Mouse (Mus musculus) neural tube, embryonic 13.5 days (tissue): Measurements from ENCODE around the gene Rcbtb2. TPM values are rescaled to one million over a fixed set of nuclear protein-coding genes. Genes with fewer than 3 reads are reported as not detected.

Experiments used
- ATAC-seq: fragments of 200-750 bp; cut with Nextera tagmentation; 2 replicates; pipeline ENCODE4 v1.8.0; 2017; ENCODE audit warnings: low read depth, mild to moderate bottlenecking, moderate TSS enrichment, moderate library complexity
- H3K27ac ChIP-seq: fragments of 300-500 bp; sonication (generic); replicated peaks from 2 replicates; pipeline ENCODE4 v1.5.1; 2015; ENCODE audit warnings: moderate library complexity, mild to moderate bottlenecking, inconsistent platforms
- H3K27me3 ChIP-seq: fragments of 300-500 bp; sonication (generic); 2 replicates; pipeline ENCODE4 v1.6.1; 2015; ENCODE audit warnings: mild to moderate bottlenecking, inconsistent platforms
- H3K36me3 ChIP-seq: fragments of 300-500 bp; sonication (generic); 2 replicates; pipeline ENCODE4 v1.6.1; 2015; ENCODE audit warnings: mild to moderate bottlenecking, inconsistent platforms
- H3K4me1 ChIP-seq: fragments of 300-500 bp; sonication (generic); replicated peaks from 2 replicates; pipeline ENCODE4 v1.6.1; 2015; ENCODE audit warnings: inconsistent platforms
- H3K4me2 ChIP-seq: fragments of 300-500 bp; sonication (generic); 2 replicates; pipeline ENCODE4 v1.6.1; 2015; ENCODE audit warnings: inconsistent platforms, mild to moderate bottlenecking, moderate library complexity
- H3K4me3 ChIP-seq: fragments of 300-500 bp; sonication (generic); 2 replicates; pipeline ENCODE4 v1.5.1; 2015; ENCODE audit warnings: mild to moderate bottlenecking, inconsistent platforms
- H3K9ac ChIP-seq: fragments of 300-500 bp; sonication (generic); 2 replicates; pipeline ENCODE4 v1.6.1; 2015; ENCODE audit warnings: moderate library complexity, mild to moderate bottlenecking, inconsistent platforms
- H3K9me3 ChIP-seq: fragments of 300-500 bp; sonication (generic); 2 replicates; pipeline ENCODE4 v1.6.1; 2016; ENCODE audit warnings: inconsistent platforms
- WGBS: fragments of 180-500 bp; shearing (Covaris S2); methylation state at CpG from one replicate; pipeline ENCODE4 v1.1.7; 2015; 5-methylcytosine and 5-hydroxymethylcytosine counted together
- polyA plus RNA-seq: library from polyadenylated mRNA; unstranded; fragments of >200 nt; fragmentation: Nextera tagmentation; extraction: Ambion mirVana; gene quantifications from 2 replicates; pipeline ENCODE4 v1.2.1, GENCODE M21; 2015

Rcbtb2 gene
- polyA plus RNA-seq, 1 experiment from 2014 or later: 81.2 TPM

DNA sequence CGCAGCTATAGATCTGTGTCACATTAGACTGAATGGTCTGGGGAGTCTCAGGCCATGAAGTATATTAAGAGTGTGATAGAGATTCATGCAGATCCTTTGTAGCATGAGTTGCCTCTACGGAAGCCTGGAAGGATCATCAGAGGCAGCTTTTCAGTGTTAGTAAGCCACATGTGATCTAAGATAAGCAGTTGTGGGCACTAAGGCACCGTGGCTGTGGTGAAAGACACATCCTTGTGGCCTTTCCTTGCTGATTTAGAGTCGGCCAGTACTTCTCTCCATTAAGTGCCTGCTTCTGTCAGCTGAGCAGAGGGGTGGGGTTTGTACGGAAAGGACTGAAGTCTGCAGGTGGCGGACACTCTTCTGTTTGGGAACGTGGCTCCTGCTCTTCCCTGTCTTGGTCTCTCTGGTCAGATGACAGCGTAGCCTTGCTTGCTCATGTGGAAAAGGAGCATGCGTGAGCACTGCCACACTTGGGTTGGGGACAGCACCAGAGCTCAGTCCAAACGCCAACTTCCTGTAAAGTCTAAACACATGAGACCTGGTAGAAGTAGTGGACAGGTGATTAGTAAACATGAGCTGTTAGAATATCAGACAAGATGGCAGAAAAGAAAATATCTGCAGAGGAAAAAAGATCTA is 40.6 kb downstream of the Rcbtb2 start:
- Histone ChIP-seq H3K27ac (no peak overlapping the region), H3K36me3 (peaks cover 71% of the 10 kb centered on the region), H3K9me3 (no peaks in the 10 kb centered on the region), H3K4me1 (no peaks in the 10 kb centered on the region), H3K27me3 (no peaks in the 10 kb centered on the region), H3K4me2 (no peak overlapping the region), H3K9ac (no peak overlapping the region), H3K4me3 (no peak overlapping the region)
- WGBS: 94% methylated on average over 10 of the region's 10 CpGs
- ATAC-seq: no peak

DNA sequence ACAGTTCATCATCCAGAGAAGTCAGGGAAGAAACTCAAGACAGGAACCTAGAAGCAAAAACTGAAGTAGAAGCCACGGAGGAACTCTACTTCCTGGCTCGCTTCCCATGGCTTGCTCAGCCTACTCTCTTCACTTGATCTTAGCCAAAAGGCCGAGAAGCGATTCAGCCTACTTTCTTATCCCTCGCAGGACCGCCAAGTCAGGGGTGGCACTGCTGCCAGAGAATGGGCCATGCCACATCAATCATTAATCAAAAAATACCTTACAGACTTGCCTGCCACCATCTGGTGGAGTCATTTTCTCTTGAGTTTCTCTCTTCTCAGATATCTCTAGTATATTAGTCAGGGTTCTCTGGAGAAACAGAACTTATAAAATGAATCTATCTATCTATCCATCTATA is 42.3 kb downstream of the Rcbtb2 start:
- WGBS: 95% methylated on average over 6 of the region's 6 CpGs
- Histone ChIP-seq H3K4me2 (no peak overlapping the region), H3K4me3 (no peak overlapping the region), H3K9me3 (no peaks in the 10 kb centered on the region), H3K36me3 (peaks cover 71% of the 10 kb centered on the region), H3K27me3 (no peaks in the 10 kb centered on the region), H3K27ac (no peak overlapping the region), H3K4me1 (no peaks in the 10 kb centered on the region), H3K9ac (no peak overlapping the region)
- ATAC-seq: no peak

DNA sequence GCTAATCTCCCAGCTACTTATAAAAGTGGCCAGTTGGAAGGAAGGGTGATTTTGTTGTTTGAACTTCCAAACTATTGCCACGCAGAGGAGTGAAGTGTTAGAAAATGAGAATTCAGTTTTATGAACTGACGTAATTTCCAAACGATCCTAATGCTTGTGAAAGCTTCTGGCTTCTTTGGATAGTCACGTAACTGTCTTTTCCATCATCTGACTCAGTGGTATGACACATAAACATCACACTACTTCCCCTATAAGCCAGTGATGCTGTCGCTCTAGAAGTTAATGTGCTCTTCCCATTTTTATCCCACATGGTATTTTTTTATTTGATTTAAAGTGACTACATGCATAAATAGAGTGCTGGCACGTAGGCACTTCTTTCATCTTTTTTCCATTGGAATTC is 45.8 kb downstream of the Rcbtb2 start:
- no peaks in the 10 kb centered on the region for H3K27me3 ChIP-seq
- H3K9ac ChIP-seq: no peak overlapping the region
- H3K4me1 ChIP-seq: no peaks in the 10 kb centered on the region
- peaks cover 82% of the 10 kb centered on the region for H3K36me3 ChIP-seq
- no peak overlapping the region for H3K4me2 ChIP-seq
- no peak overlapping the region for H3K4me3 ChIP-seq
- 94% methylated on average over 6 of the region's 6 CpGs for WGBS
- no peak overlapping the region for H3K27ac ChIP-seq
- no peak for ATAC-seq
- H3K9me3 ChIP-seq: no peaks in the 10 kb centered on the region

DNA sequence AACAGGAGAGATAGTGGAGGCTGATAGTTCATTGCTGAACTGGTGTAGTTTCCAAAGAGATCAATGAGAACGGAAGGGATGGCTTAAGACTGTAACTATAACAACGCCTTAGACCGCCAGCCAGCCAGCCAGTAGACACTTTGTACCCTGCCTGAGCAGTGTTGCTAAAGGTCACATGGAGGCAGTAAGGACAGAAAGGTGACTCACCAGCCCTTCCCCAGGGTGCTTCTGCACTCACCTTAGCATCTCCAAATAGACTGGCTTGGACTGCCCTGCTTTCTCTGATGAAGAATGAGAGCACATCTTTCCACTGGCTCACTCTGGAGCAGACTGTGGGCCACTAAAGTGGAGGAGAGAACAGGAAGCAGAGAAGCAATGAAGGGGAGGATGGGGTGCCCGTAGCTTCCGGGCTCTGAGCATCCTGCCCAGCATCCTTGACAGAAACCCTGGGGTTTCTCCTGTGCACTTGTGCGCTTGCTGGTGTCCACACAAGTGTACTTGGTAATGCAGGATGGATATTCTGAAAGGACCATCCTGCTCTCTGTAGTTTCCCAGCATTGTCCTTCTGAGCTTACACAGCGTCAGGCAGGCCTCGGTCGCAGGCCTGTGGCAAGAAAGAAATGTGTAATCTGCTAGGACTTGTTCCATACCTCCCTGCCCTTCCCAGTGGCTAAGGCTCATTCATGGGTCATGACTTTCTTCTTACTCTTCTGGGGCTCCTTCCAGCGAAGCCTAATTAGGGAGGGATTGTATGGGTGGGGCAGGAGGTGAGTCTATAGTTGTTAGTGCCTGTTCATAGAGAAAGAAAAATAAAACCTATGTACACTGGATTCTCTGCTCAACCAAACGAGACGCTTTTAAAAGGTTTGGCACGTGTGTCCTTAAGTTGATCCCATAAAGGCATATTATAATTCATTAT is 47.3 kb downstream of the Rcbtb2 start:
- WGBS: 91% methylated on average over 13 of the region's 13 CpGs
- Histone ChIP-seq H3K4me2 (no peak overlapping the region), H3K27ac (no peak overlapping the region), H3K4me1 (peaks cover 5% of the 10 kb centered on the region), H3K9me3 (no peaks in the 10 kb centered on the region), H3K4me3 (no peak overlapping the region), H3K27me3 (no peaks in the 10 kb centered on the region), H3K36me3 (peaks cover 80% of the 10 kb centered on the region), H3K9ac (no peak overlapping the region)
- ATAC-seq: no peak

DNA sequence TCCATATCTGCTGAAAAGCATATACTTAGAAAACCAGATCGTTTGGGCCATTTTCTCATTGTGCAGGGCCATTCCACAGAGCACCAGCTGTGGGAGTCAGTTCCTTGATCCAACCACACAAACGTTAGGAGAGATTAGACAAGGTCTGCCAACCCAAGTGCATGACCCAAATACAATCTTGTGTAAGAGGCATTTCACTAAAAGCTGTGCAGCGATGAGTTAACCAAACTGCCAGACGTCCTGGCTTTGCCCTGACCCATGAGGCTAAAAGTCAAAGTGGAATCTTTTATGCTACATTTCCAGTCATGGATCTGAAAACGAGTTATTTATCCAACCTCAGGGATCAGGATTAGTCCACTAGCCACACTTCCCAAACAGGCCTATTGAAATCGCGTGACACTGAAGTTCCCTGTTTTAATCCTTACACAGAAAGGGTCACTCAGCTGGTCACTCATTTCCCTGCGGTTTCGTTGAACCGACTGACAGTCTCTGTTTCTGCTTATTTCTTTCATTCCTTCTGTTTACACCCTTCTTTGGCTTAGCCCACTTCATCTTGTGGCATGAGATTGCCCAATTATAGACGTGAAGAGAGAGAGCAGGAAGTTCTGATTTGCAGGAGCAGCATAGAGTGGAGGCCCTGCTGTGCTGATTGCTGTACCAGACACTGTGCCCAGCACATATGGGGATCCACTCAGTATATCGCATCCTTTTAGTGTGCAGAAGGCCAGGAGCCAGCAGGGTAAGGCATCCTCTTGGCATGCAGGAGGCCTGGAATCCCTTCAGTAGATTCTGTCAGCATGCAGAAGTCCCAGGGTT is 49.6 kb downstream of the Rcbtb2 start:
- ATAC-seq: no peak
- Histone ChIP-seq H3K36me3 (peaks cover 84% of the 10 kb centered on the region), H3K27me3 (no peaks in the 10 kb centered on the region), H3K4me1 (peaks cover 5% of the 10 kb centered on the region), H3K4me2 (no peak overlapping the region), H3K27ac (no peak overlapping the region), H3K4me3 (no peak overlapping the region), H3K9me3 (no peaks in the 10 kb centered on the region), H3K9ac (no peak overlapping the region)
- WGBS: 78% methylated on average over 12 of the region's 12 CpGs

DNA sequence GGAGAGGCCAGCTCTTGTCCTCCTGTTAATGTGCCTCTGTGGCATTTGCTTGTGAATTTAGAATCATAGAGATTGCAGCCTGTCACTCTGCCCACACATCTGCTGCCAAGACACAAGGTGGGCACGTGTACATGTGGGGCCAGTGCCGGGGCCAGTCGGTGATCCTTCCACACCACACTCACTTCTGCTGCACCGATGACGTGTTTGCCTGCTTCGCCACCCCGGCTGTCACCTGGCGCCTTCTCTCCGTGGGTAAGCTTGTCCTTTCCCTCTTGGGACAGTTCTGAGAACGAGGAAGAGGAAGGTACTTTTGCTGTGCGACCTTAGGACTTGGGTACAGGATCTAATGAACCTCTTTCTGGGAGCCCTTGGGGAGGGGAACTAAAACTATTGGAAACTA is 50.8 kb downstream of the Rcbtb2 start:
- WGBS: 87% methylated on average over 11 of the region's 11 CpGs
- Histone ChIP-seq H3K4me3 (no peak overlapping the region), H3K9me3 (no peaks in the 10 kb centered on the region), H3K36me3 (peaks cover 85% of the 10 kb centered on the region), H3K4me1 (peaks cover 5% of the 10 kb centered on the region), H3K27me3 (no peaks in the 10 kb centered on the region), H3K27ac (no peak overlapping the region), H3K9ac (no peak overlapping the region), H3K4me2 (no peak overlapping the region)
- no peak for ATAC-seq

DNA sequence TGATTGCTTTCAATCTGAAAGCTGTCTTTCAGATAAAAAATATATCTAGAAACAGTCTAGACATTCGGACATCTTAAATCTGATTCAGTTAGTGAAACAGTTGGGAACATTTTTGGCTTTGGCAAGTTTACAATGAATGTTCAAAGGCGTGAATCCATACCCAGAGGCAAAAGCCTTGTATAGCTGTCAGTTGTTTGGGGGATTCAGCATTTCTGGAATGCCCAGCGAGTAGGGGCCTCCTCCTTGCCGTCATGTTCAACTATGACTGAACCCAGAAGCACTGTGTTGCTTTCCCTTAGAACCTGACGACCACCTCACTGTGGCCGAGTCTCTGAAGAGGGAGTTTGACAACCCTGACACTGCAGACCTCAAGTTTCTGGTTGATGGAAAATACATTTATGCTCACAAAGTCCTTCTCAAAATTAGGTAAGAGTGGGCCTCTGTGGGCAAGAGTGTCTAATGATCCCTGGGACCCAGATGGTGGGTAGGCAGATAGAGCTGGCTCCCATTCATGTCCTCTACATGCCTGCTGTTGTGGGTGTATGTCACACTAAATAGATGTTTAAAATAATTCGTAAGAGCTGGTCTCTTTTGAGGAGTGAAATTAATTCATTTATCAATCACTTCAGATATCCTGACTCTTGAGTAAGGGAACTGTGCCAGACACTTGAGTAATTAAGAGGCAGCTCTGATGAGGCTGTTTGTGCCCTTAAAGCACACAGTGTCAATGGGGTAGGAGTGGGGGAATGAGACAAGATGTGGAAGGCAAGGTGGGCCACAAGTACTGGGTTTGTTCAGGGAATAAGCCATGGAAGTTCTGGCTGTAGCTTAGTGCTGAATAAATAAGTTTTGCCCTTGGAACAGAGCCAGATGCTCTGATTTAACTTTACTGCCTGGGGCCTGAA is 51.5 kb downstream of the Rcbtb2 start:
- no peaks in the 10 kb centered on the region for H3K9me3 ChIP-seq
- no peak overlapping the region for H3K4me2 ChIP-seq
- no peak for ATAC-seq
- H3K4me1 ChIP-seq: peaks cover 5% of the 10 kb centered on the region
- no peaks in the 10 kb centered on the region for H3K27me3 ChIP-seq
- no peak overlapping the region for H3K9ac ChIP-seq
- 86% methylated on average over 7 of the region's 7 CpGs for WGBS
- H3K27ac ChIP-seq: peak overlapping the region; percentile 9; the same call in 1 of the 2 replicates
- H3K4me3 ChIP-seq: no peak overlapping the region
- peaks cover 90% of the 10 kb centered on the region for H3K36me3 ChIP-seq

DNA sequence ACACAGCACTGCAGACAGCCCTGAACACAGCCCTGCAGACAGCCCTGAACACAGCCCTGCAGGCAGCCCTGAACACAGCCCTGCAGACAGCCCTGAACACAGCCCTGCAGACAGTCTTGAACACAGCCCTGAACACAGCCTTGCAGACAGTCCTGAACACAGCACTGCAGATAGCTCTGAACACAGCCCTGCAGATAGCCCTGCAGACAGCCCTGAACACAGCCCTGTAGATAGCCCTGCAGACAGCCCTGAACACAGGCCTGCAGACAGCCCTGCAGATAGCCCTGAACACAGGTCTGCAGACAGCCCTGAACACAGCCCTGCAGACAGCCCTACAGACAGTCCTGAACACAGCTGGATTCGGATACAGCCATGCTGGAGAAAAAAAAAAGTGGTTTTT is 52.2 kb downstream of the Rcbtb2 start:
- Histone ChIP-seq H3K4me3 (no peak overlapping the region), H3K9me3 (no peaks in the 10 kb centered on the region), H3K27ac (peak overlapping the region; percentile 9; the same call in 1 of the 2 replicates), H3K36me3 (peaks cover 90% of the 10 kb centered on the region), H3K27me3 (no peaks in the 10 kb centered on the region), H3K4me1 (peaks cover 5% of the 10 kb centered on the region), H3K4me2 (no peak overlapping the region), H3K9ac (no peak overlapping the region)
- no peak for ATAC-seq
- WGBS: 82% methylated on average over 1 of the region's 1 CpGs

DNA sequence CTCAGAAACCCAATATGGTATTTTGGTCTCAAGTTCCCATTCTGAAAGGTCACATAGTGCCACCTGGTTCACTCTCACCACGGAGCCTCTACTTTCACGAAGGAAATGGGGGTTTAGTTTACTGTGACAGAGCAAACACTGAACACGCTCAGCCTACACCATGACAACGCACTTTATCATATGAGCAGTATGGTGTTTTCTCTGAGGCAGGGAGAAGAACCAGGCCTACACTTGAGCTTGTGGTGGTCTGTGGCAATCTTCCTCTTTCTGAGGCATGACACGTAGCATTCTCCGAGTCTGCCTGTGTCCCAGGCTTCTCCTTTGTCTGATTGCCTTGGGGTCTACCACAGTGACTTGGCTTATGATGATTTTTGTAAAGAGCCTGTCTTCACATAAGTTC is 53.0 kb downstream of the Rcbtb2 start:
- H3K4me2 ChIP-seq: no peak overlapping the region
- no peaks in the 10 kb centered on the region for H3K9me3 ChIP-seq
- no peaks in the 10 kb centered on the region for H3K27me3 ChIP-seq
- no peak overlapping the region for H3K27ac ChIP-seq
- no peak overlapping the region for H3K9ac ChIP-seq
- no peak overlapping the region for H3K4me3 ChIP-seq
- ATAC-seq: no peak
- peaks cover 5% of the 10 kb centered on the region for H3K4me1 ChIP-seq
- H3K36me3 ChIP-seq: peaks cover 90% of the 10 kb centered on the region
- WGBS: 89% methylated on average over 6 of the region's 6 CpGs

DNA sequence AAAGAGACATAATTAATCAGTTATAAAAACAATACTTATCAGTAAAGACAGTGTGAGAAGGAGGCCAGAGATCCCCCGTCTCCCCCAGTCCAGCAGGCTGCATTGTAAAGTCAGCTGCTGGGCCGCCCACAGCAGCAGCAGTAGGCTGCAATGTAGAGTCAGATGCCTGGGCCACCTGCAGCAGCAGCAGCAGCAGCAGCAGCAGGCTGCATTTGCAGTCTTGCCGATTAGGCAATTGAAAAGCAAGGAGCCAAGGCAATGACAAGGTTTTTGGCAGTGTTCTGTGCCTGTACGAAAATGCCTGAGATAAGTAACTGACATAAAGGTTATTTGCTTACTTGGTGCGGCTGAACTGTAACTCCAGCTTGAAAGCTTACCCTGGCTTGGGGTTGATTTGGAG is 53.4 kb downstream of the Rcbtb2 start:
- no peak overlapping the region for H3K9ac ChIP-seq
- H3K9me3 ChIP-seq: no peaks in the 10 kb centered on the region
- no peak overlapping the region for H3K27ac ChIP-seq
- ATAC-seq: no peak
- H3K4me1 ChIP-seq: peaks cover 8% of the 10 kb centered on the region
- no peak overlapping the region for H3K4me3 ChIP-seq
- H3K4me2 ChIP-seq: no peak overlapping the region
- 86% methylated on average over 5 of the region's 5 CpGs for WGBS
- peaks cover 87% of the 10 kb centered on the region for H3K36me3 ChIP-seq
- H3K27me3 ChIP-seq: no peaks in the 10 kb centered on the region

DNA sequence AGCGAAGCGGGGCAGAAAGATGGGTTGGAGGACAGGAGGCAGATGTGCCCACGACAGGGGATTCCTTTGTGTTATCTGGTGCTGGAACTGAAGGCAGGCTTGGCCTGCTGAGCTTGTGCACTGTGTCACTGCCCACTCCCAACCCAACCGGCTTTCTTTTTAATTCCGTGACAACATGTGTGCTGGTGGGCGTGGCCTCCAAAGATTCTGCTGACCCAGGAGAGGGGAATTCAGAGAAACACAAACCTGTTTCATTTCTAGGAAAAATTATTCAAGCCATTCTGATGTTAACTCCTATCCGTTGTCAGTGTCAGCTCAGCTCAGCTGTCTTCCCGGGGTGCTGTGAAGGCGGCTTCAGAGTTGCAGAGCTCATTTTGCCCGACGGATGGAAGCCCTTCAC is 55.1 kb downstream of the Rcbtb2 start:
- Histone ChIP-seq H3K4me2 (no peak overlapping the region), H3K36me3 (peaks cover 86% of the 10 kb centered on the region), H3K4me3 (no peak overlapping the region), H3K27ac (no peak overlapping the region), H3K27me3 (no peaks in the 10 kb centered on the region), H3K9me3 (no peaks in the 10 kb centered on the region), H3K9ac (no peak overlapping the region), H3K4me1 (peaks cover 10% of the 10 kb centered on the region)
- ATAC-seq: no peak
- WGBS: 88% methylated on average over 11 of the region's 11 CpGs
